Mouse (Mus musculus) gastrocnemius, postnatal 36 days (tissue): ENCODE measurements around the gene Mef2d. TPM values are rescaled to one million over a fixed set of nuclear protein-coding genes. Genes with fewer than 3 reads are reported as not detected.

Experiments used
- DNase-seq, 2 experiments: peaks; one replicate each; pipeline ENCODE4 v3.0.0; 2022
- intact Hi-C: fragments of 180-260 bp; cut with DNase I; formaldehyde crosslinking; loops from one replicate; pipeline ENCODE4 v1.15.1; 2025
- total RNA-seq, 2 experiments: library from RNA; stranded (reverse); gene quantifications; 2 replicates each; pipeline ENCODE4 v1.2.3; 2021

The Mef2d gene
- total RNA-seq, 2 experiments from 2014 or later, result 156 to 174 TPM

DNA sequence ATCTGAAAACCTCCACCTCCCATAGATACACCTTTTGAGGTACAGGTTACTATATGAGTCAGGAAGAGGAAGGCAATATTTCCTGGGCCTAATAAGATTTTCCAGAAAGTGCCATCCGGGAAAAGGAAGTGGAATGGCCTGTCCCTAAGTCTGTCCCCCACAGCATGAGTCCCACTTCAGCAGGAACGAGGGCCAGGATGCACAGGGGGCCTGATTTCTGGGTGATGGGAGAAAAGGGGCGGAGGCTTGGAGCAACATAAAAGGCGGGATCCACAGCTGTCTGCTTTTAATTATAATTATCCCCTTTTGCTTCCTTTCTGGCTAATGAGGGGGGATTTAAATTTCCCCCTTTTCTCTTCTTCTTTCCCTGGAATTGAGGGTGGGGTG lies 63.0 kb downstream of the Mef2d start:
- intact Hi-C loops, result no loop called here
- DNase-seq, result no peak

DNA sequence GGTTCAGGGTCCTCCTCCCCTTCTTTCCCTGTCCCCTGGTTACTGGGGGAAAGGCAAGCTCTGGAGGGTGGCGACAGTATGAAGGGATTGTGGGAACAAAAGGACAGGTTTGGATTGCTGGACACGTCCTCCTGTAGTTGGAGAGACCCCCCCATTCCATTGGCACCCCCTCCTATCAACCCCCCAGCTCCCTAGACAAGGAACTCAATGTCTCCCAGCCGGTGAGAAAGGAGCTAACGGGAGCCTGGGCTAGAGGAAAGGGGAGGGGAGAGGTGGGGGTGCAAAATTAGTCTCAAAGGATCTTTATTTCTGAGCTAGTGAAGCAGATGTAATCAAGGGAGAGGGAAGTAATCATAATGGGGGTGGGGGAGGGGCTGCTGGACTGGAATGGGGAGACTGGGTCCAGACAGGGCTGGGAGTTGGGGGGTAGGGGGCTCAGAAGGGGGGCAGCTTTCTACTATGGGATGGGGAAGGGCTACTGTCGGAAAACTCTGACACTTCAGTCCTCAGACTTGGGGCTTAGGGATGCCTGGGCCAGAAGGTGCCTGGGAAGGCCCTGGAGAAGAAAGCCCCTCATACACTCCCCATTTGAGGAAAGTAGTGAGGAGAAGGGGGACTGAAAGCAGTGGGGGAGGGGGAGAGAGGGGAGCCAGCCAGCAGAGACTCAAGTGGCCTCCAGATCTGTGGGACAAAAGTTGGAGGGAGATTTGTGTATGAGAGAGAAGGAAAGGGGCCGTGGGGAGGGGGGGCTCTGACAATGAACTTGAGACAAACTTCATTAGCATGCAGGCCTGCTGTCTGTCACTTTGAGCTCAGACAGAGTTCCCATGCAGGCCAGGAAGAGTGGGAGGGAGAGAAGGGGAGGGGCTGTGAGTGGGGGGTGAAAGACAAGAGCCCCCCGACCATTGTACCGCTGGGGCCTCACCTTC lies 63.7 kb downstream of the Mef2d start:
- DNase-seq, result no peak
- intact Hi-C loops, result no loop called here

DNA sequence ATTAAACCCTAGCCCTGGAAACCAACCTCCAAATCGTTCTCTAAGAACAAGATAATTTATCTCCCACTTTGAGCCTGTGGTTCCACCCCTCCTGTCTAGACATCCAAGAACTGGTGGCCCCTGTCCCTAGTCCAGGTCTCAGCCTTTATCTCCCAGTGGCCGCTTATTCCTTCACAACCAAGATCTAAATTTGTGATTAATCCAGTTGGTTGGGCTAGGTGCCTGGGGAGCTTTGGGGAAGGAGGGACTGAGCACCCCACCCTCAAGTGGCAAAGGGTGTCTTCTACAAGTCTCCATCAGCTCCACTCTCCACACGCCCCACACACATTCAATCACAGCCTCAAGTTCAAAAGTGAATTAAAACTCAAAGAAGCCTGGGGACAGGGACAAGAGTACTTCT lies 64.3 kb downstream of the Mef2d start:
- intact Hi-C loops, result no loop called here
- DNase-seq, result no peak

DNA sequence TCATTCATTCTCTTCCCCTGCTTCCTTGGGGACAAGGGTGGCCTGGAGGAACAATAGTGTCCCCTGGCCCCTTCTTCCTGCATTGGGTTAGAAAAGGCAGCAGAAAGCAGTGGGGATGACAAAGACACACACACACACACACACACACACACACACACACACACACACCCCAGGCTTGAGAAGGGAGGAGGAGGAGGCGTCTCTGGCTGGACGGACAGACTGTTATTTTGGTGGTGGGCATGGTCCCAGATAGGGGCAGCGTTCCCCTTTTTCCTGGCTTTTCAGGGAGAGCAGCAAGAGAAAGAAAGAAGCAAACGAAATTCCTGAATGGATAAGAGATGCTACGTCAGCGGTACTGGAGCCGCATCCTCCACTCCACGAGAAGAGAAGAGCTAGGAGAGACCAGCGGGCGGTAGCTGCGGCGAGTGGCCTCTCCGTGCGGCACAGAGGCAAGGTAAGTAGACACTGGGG lies 64.8 kb downstream of the Mef2d start:
- DNase-seq, result no peak
- intact Hi-C loops, result no loop called here

DNA sequence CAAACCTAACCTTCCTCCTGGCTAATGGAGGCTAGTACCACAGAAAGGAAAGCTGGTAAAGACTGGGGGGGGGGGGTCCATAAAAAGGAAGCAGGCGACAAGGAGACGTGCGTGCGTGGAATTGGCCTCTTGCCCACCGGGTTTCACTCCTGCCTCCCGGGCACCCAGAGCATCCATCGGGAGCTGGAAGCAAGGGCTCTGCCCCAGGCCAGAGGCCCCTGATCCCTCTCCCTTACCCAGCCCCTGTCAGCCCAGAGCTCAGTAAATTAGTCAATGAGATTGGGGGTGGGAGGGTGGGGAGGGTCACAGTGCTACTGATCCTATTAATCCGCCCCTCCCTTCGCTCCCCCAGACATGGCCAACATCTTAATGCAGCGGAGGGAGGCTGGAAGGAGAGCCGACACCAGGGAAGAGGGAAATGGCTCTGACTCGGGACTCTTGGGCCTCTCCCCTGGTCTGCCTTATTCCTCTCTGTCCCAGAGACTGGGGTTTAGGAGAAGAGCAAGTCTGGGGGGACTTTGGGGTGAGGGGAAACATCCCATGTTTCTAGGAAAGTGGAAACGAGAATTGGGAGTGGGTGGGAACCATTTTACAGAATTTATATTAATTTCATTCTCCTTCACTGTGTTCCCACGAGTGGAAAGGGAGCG lies 65.4 kb downstream of the Mef2d start:
- no peak for DNase-seq
- intact Hi-C loops, result no loop called here

DNA sequence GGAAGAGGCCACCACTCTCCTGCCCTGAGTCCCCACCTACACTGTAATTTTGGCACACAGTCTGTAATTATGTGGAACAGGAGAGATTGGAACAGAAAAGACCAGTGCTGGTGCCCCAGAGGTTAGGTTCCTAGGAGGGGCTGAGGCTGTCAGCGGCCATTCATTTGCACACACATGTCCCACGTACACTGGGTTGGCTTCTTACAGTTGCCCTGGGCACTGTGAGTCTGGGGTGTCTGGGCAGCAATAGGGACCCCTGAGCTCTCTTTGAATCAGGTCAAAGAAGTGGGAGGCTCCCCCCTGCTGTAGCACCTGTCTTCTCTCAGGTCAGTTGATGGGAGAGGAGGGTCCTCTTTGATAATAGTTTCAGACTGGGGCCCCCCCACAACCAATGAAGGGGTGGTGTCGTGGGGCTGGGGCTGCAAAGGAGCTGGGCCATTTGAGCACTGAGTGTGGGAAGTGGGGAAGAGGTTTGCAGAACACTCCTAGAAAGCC lies 66.1 kb downstream of the Mef2d start:
- intact Hi-C loops, result no loop called here
- DNase-seq, result no peak

DNA sequence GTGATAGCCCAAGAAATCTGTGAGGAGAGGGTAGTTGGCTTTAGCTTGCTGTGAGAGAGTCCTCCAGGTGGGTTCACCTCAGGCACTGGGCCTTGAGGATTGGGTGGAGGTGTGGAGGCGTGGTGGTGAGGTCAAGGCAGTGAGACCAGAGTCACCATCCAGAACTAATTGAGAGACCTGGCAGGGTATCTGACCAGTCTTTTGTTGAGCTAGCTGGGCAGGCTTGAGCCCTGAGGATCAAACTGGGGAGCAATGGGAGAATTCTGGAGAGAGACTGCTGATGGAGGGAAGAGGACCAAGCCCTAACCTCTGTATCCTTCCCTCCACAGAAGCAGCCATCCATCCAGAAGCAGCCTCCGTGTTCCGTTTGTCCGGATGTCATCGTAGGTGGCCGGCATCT lies 67.1 kb downstream of the Mef2d start:
- DNase-seq, result no peak
- intact Hi-C loops, result no loop called here

DNA sequence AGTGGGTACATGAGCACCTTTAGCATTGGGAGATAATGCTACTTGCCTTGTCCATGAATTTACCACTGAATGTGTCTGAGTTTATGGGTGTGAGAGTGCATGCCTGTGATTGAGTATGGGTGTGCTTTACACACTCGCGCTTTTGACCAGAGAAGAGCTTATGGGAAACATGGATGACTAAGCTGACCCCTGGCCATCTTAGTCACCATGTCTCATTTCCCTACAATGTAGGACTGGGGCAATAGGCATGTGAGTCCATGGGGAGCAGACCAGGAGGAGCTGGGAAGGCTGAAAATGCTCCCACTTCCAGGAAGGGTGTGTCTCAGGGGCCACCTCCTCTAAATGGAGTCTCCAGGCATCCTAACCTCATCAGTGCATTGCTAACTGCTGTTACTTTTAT lies 67.9 kb downstream of the Mef2d start:
- intact Hi-C loops, result no loop called here
- no peak for DNase-seq

DNA sequence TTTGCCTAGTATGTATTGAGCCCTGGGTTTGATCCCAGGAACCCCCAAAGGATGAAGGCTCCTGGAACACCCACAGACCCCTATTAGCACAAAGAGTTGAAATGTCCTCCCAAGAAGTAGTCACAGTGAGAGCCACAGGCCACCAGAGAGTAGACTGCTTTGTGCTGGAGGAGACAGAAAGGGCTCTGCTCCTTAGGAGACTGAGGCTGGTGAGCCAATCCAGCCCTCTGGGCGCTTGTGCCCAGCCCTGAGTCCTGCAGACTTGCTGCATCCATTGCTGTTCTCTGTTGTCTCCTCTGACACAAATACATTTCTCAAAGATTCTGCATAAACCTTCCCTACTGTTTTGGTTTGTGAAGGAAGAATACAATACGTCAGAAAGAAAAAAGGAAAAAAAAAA lies 68.7 kb downstream of the Mef2d start:
- no peak for DNase-seq
- intact Hi-C loops, result no loop called here

DNA sequence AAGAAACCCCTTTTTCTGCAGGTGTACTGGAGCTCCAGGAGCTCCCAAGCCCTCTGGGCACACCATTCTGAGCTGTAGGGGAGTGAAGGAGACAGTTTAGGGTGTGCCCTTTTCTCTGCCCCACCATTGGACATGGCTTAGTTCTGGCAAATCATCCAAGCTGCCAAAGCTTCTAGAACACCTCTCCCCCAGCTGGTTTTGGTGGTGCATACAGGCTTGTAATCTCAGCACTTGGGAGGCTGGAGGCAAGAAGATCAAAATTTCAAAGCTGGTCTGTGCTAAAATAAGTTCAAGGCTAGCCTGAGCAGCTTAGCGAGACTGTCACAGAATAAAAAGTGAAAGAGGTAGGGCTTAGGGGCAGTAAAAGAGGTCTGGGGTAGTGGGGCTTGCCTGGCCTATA lies 70.2 kb downstream of the Mef2d start:
- intact Hi-C loops, result no loop called here

DNA sequence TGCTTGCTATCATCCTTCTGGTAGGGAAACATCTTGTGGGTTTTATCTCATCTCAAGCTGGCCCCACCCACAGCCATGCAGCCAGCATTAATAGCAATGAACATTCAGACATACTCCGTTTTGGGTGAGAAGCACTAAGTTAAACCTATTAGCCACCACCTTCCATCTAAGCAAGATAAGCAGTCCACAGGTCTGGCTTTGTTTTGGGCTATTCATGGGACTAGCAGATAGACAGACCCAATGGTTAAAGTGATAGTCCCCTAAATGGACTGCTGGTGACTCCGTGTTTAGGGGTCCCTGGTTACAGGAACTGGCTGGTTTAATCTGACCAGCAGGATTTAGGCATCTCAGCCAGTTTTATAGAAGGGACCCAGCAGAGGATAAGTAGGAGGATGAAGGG lies 70.8 kb downstream of the Mef2d start:
- intact Hi-C loops, result no loop called here
- DNase-seq, result no peak

More for the DNA sequence above, 70.2 kb downstream of the Mef2d start:
- DNase-seq, result no peak

DNA sequence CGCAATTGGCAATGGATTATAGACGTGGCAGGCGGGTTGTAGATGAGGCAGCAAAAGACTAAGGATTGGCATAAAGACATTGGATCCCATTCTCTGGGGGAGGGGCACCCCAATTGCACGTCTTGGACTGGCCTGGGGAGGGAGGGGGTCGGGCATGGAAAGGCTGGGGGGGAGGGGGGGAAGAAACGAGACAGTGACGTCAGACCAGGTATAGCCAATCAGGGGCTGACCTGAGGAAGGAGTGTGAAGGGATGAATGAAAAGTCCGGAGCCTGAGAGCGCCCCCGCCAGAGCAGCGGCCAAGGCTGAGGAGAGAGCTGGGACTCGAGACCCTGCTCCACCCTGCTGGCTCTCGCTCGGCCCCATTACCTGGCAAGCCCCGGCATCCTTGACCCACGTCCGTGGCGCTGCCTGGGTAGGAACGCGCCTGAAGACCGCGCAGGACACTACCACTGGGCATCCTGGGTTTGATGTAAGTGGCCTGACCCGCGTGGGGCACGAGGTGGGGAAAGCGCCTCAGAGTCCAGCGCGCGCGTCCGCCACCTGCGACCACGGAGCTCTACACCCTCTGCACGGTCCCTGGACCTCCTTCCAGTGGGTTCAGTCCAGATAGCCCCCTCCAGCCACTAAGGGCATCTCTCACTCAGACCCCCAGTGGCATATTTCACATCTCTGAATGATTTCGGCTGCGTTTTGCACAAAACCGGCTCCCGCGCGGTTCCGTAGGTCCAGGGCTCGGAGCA lies 72.2 kb downstream of the Mef2d start:
- intact Hi-C loops, result no loop called here
- no peak for DNase-seq

DNA sequence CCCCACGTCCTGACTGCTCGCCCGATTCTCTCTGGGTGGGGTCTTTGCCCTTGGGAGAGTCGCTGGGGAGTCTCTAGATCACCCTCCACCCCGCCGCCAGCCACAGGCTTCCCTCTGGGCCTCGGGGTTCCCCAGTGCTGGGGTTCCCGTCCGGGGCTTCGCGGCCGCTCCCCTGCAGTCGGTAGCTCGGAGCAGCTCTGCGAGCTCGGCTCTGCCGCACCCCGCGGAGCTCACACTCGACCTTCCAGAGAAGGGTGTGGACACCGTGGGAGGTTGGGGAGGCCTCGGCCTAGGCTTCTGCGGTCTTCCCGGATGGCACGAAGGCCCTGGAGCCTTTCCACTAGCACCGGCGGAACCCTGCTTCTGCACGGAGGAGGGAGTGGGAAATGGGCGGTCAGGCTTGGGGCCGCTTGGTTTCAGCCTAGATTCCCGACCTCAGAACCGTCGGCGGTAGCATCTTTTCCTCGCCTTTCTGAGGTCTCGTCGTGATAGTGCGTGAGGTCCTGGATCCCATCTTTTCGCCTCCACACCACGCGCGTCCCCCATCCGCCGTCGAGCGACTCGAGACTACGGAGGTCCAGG lies 72.9 kb downstream of the Mef2d start:
- intact Hi-C loops, result no loop called here
- no peak for DNase-seq

DNA sequence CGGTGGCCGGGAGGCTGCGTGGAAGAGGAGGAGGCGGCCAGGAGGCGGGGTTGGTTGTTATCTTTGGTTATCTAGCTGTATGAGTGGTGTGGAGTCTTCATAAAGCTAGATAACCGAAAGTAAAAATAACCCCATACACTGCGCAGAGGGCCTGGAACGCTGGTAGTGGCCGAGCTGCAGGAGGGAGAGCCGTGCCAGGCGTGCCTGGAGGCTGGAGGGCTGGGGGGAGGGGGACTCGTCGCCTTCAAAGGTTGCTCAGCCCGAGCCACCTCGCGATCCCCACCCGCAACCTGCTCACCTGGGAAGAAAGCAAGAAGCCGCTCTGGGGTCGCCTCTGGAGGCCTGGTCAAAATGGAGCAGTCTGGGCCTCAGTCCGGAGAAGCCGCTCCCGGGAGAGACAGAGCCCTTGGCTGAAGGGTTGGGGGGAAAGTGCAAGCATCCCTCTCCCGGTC lies 73.4 kb downstream of the Mef2d start:
- intact Hi-C loops, result no loop called here
- DNase-seq, result no peak

DNA sequence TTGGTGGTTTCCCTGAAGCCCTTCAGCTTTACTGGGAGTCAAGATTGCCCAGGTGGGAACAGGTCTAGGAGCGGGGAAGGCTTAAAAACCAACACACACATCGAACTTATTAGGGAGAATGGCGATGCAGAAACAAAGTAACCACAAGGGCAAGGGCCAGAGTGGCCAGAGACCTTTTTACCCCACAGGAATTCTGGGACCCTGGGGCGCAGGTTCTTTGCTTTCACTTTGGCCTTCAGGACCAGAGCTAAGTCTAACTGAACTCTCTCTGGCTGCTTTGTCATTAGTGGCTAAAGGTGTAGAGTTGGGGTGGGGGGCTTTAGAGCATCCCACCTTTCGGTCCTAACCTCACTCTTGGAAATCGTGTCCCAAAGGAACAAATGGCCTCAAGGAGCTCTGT lies 73.9 kb downstream of the Mef2d start:
- intact Hi-C loops, result no loop called here
- no peak for DNase-seq

DNA sequence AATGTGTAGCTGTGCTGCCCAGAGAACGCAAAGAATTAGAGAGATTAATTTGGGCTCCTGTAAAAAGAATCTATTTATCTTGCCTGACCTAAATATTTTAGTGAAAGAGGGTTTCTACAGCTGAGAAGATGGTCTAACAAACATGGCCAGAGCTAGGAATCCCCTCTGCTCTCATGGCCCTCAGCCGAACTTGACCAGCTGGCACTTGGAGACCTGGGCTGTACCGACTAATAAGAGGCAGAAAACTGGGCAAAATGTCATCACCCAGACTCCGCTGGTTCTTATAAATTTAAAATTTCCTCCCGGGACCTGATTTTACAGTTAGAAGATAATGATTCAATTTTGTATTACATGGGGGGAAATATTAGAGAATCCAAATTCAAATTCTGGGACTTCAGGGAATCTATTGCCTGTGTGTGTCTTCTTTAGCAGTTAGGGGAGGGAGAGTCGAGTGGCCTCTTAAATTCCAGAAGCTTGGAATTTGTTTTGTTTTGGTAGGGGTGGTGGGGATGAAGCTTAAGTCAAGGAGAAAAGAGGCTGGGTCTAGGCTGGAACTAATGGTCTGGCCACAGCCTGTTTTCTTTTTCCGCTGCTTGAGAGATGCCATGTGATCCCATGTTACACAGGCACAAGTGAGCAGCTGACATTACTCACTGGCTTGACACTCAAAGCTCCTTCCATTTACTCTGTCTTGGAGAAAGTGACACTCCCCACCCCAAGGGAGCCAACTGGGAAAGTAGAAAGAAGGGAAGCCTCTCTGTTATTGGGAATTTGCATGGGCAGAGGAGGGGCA lies 74.6 kb downstream of the Mef2d start:
- intact Hi-C loops, result no loop called here
- no peak for DNase-seq

DNA sequence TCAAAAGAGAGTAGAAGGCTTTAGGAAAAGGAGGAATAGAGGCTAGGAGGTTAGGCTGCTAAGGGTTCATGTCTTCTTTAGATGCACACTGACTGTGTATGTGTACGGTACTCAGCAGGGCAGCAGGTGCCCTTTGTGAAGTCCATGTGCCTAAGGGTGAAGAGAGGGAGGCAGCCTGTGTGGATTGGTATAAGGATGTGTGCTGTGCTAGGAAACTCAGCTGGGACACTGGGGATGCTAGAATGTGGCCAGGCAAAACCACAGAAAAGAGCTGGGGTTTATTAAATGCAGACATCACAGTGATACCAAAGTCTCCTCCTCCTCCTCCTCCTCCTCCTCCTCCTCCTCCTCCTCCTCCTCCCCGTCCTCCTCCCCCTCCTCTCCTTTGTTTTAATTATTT lies 75.5 kb downstream of the Mef2d start:
- DNase-seq, result no peak
- intact Hi-C loops, result no loop called here

DNA sequence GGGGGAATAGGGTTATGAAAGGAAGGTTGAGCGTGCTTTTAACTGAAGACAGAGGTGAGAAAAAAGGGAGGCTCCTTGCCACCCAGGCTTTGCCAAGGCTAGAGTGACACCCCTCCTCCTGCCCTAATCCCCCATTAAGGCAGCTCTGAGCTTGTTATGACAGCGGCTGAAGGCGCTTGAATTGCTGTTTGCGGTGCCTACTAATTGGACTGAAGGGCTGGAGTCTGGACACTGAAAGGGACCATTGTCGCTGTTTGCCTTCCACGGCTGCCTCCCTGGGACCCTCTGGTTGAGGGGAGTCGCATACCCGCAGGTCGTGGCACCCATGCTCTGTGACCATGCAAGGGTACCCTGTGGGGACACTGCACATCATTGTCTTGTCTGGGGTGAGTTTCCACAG lies 77.8 kb downstream of the Mef2d start:
- intact Hi-C loops, result no loop called here

DNA sequence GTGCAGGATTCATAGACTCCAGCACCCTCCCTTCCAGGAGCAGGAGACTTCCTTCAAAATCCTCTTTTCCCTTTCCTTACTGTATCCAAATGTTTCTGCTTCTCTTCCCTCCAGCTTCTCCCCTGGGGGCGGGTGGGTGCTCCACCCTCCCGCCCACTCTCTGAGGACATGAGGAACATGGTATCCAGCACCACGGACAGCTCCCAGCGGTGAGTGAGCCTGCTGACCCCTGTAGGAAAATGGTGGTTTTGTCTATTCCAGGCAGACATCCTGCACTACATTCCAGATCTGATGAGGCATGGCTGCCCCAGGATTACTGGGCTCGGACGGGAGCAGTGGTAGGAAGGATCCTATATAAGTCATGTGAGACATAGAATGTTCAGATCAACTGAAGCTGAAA lies 78.7 kb downstream of the Mef2d start:
- intact Hi-C loops, result no loop called here
- peak; percentile 42 to 45 for DNase-seq

More for the DNA sequence above, 77.8 kb downstream of the Mef2d start:
- DNase-seq, result no peak
